Mouse (Mus musculus): ENCODE results near the gene Sh3rf3.

Sh3rf3 gene

DNA sequence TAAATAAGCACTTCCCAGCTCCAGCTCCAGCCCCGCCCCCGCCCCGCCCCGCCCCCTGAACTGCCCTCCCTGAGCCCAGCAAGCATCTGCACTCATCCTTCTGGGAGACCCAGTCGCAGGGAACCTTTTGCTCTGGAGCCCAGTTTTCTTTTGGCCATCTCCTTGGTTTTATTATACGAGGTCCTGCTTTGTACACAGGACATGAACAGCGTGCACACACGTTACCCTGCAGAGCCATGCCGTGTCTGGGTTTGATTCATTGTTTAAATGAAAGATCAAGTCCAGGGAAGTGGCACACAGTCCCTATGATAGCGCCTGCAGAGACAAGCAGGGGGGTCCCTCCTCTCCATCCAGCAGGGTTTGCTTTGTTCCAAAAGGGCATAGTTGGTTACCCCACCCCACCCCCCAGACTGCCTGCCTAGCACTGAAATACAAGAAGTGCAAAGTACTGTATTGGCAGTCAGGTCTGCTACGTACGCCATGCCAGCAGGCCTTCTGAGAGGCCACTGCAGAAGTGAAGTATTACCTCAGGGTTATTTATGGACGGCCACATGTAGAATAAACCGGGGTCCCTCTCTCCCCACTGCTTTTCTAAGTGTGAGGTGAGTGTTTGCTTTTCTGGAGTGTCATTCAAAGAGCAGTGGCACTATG is 41.5 kb downstream of the Sh3rf3 start:
- DNase-seq (ENCODE audit: low read depth, low spot score), result peak; percentile 59

DNA sequence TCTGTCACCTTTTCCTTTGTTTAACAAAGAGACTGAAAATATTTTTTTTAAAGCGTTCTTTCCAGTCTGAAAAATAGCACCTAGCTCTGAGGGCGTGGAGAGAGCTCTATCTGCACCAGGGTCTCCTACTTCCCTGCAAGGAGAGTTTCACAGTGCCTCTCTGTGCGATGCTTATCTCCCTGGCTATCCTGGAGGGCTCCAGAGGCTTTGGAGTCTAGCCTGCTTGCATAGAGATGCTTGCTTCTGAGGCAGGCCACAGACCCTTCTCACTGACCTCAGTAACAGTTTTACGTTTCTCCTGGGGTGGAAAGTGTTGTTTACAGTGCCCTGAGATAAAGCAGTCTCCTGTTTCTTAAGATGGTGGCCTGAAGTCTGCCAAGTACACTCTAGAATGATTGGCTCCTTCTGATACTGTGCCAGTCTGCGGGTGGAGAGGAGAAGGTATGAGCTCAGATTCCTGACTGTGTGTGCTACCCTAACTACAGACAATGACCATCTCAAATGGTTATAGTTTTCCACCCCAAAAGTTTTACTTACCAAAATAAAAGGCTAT is 42.1 kb downstream of the Sh3rf3 start:
- no peak for DNase-seq (ENCODE audit: low read depth, low spot score)

DNA sequence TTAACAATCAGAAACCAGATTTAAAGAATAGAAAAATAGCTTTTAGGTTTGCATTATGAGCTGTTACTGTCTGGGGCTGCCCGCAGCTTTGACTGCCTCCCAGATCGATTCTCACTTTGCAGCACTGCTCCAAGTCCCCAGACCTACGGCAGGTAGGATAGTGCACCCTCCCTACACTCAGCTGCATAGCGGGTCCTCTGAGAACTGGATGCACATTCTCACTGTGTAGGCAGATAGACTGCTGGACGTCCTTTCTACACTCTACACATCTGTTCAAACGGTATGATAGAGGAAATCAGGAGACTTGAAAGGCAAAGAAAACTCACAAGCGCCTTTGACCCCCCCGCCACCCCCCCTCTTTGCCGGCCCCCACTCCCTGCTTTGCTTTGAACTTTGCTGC is 42.7 kb downstream of the Sh3rf3 start:
- no peak for DNase-seq (ENCODE audit: low read depth, low spot score)

DNA sequence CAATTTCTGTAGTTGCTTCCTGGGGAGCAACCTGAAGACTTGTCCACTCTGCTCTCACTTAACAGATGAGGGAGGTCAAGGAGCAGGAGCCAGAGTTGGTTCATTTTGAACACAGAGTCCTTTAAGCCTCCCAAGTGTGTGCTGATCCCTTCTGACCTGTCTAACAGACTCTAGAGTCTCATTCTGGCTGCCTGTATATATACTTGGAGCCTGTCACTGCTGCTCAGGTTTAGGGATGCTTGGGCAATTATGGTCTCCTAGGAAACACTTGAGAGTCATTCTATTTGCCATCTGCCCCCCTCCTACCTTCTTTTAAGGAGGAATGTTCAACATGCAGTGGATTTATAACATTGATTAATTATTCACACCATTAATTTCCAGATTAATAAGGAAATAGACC is 43.6 kb downstream of the Sh3rf3 start:
- no peak for DNase-seq (ENCODE audit: low read depth, low spot score)

- DNase-seq (ENCODE audit: low read depth, low spot score), result no peak
These were observed 51.6 kb downstream of the Sh3rf3 start for GRCm38 (mm10) chr10:58864735-58865134.

GRCm38 (mm10) chr10:58867536-58867935 is 54.4 kb downstream of the Sh3rf3 start:
- no peak for DNase-seq (ENCODE audit: low read depth, low spot score)

- DNase-seq (ENCODE audit: low read depth, low spot score), result no peak
These were observed 56.7 kb downstream of the Sh3rf3 start for GRCm38 (mm10) chr10:58869836-58870235.

DNA sequence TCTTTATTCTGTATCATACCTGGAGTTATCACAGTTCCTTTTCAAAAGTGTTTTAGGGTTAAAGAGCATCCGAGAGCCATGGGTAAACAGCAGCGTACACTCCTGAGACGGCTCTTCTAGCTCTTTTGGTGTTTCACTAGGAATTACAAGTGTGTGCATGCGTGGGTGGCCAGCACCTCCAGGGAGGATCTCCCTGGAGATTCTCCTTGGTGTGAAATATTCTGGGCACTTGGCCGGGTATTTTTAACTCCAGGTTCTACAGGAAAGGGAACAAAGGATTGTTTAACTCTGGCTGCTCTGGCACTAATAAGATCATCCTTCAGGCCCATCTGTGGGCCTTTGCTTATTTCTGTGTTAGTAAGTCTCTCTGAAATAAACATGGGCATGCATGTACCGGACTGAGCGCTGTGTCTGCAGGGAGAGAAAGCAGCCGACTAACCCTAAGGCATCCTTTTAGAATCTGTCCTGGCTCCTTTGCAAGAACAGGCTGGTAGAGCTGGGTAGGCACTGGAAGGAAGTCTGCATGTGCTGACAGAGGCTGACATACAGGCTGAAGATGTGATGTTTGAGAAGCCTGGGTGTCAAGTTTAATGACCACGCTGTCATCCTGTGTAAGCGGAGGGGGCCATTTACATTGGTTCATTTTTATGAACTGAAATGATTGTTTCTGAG is 58.1 kb downstream of the Sh3rf3 start:
- DNase-seq (ENCODE audit: low read depth, low spot score), result no peak

- DNase-seq (ENCODE audit: low read depth, low spot score), result no peak
These were observed 58.8 kb downstream of the Sh3rf3 start for GRCm38 (mm10) chr10:58871821-58872577.

- no peak for DNase-seq (ENCODE audit: low read depth, low spot score)
These were observed 64.7 kb downstream of the Sh3rf3 start for GRCm38 (mm10) chr10:58877835-58878234.

DNA sequence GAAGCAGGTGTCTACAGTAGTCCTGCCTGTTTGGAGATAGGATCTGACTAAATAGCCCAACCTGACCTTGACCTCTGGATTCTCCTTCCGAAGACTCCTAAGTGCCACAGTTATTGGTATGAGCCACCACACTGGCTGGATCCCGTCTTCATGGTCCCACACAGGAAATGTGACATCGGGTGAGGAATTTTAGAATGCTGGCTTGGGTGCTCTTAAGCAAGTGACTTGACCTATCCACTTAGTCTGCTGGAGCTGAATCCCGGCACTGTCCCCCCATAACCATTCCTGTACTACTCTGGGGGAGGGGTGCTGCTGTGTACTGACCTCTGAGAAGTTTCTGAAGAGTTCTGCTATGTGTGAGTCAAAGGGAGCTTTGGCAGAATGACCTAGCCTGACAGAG is 65.5 kb downstream of the Sh3rf3 start:
- no peak for DNase-seq (ENCODE audit: low read depth, low spot score)

- no peak for DNase-seq (ENCODE audit: low read depth, low spot score)
These were observed 69.6 kb downstream of the Sh3rf3 start for GRCm38 (mm10) chr10:58882741-58883140.

DNA sequence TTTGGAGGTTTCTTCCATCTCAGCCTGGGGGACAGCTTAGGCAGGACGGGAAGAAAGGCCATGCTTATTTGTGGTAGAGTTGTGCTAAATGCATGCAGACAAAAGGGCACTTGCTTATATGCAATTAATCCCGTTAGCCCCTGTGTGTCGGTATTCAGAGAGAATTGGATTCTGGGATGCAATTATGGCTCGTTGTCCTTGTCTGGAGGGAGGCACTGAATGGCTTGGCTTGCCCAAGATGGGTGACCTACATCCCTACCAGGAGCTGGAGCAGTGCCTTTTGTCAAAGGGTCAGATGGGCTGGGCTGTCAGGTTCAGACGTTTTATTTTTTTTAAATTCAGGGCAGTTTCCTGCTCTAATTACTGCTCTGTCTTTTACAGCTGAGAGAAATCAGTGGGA is 72.2 kb downstream of the Sh3rf3 start:
- DNase-seq (ENCODE audit: low read depth, low spot score), result no peak

DNA sequence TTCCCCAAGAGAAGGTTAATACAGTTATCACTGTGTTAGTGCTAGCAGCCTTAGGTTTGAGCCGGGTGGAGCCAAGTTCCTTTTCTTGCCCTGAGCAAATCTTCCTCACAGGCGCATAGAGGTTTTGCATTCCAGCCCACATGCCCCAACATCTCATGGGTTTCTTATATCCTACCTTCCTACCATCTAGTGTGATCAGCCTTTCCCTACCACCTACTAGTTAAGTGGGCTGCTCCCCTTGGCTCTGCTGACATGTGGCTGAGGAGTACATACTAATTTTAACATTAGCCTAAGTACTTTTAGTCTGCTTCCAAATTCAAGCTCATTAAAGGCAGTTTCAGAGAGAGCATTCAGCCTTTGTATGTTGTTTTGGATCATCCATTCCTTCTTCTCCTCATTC is 72.7 kb downstream of the Sh3rf3 start:
- DNase-seq (ENCODE audit: low read depth, low spot score), result no peak

- peak; percentile 3 for DNase-seq (ENCODE audit: low read depth, low spot score)
These were observed 77.7 kb downstream of the Sh3rf3 start for GRCm38 (mm10) chr10:58890671-58891439.

DNA sequence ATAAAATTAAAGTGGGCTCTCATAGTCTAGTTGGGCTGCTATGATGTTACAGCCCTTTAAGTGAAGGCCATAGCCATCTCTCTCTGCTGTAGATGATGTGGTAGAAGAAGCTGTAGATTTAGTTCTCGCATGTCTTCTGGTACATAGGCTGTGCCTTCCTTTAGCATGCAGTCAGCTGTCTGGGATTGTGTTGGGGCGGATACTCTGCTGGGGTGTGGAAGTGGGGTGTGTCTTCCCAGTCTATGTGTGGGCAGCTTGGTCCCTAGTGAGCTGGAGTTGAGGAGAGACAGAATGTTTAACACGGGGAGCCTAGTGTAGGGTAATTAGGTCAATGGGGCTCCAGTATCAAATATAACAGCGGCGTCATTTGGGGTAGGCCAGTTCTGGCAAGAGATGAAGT is 82.3 kb downstream of the Sh3rf3 start:
- DNase-seq (ENCODE audit: low read depth, low spot score), result no peak

DNA sequence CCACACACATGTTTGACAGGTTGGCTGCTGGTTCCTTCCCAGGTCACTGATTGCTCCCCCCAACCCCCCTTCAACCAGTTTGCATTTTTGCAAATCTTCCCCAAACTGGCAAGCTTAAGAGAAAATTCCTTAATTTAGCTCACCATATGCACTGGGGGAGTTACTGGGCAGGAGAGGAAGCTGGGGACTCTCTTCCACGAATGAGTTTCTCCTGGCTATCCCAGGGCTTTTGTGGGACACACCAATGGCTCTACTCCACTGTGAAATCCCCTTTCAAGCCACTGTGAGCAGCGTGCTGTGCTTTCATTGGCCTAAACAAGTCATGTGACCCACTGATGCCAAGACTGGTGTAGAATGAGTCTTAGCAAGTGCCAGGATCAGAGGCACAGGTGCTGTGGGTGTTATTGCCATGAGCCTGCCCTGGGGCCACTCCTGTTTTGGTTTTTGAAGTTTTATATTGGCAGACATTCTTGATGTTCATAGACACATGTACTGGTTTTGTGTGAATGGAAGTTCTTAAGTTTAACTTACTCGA is 83.9 kb downstream of the Sh3rf3 start:
- DNase-seq (ENCODE audit: low read depth, low spot score), result no peak

- no peak for DNase-seq (ENCODE audit: low read depth, low spot score)
These were observed 92.1 kb downstream of the Sh3rf3 start for GRCm38 (mm10) chr10:58905253-58905652.

DNA sequence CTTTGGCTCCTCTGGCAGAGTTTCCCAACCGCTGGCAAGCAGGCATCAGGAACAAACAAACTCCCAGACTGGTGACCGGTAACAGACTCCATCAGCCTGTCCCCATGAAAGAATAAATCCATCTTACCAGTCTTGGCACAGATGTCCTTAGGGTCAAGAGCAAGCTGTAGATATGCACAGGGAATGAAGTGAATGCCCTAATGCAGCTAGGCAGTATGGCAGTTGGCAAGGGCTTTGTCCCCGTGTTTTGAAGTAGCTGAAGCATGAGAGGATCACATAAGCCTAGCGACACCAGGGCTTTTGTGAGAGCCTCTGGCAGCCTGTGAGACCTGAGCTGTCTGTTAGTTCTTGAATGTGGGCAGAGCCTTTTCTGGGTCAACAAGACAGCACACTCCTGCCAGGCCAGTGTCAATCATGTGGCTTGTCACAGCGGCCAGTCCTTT is 93.9 kb downstream of the Sh3rf3 start:
- peak; percentile 51 for DNase-seq (ENCODE audit: low read depth, low spot score)

GRCm38 (mm10) chr10:58908451-58908850 is 95.3 kb downstream of the Sh3rf3 start:
- no peak for DNase-seq (ENCODE audit: low read depth, low spot score)

Measured in skeletal muscle tissue, adult 2 months (tissue).